Mouse (Mus musculus) forebrain, embryonic 14.5 days (tissue): Measurements from ENCODE around the gene Psenen. TPM values are rescaled to one million over a fixed set of nuclear protein-coding genes. Genes with fewer than 3 reads are reported as not detected.

ENCODE experiments used
- ATAC-seq: fragments of 200-750 bp; cut with Nextera tagmentation; 2 replicates; pipeline ENCODE4 v1.8.0; 2017; ENCODE audit warnings: mild to moderate bottlenecking, moderate library complexity
- DNase-seq: peaks from one replicate; pipeline ENCODE4 v3.0.0-alpha.2; 2015; ENCODE audit warnings: low spot score
- H3K27ac ChIP-seq: fragments of 300-500 bp; sonication (generic); 2 replicates; pipeline ENCODE4 v1.5.1; 2014; ENCODE audit warnings: low read depth, mild to moderate bottlenecking, control low read depth, low read length, moderate library complexity
- H3K27me3 ChIP-seq: fragments of 300-500 bp; sonication (generic); replicated peaks from 2 replicates; pipeline ENCODE4 v1.6.1; 2014; ENCODE audit warnings: low read length, control low read depth, mixed read lengths; ENCODE audit not compliant: control insufficient read depth, insufficient read depth
- H3K36me3 ChIP-seq: fragments of 300-500 bp; sonication (generic); 2 replicates; pipeline ENCODE4 v1.6.1; 2014; ENCODE audit warnings: low read length, control low read depth; ENCODE audit not compliant: control insufficient read depth, insufficient read depth
- H3K4me1 ChIP-seq: fragments of 300-500 bp; sonication (generic); 2 replicates; pipeline ENCODE4 v1.6.1; 2014; ENCODE audit warnings: antibody characterized with exemption, low read length, control low read depth; ENCODE audit not compliant: control insufficient read depth, insufficient read depth
- H3K4me2 ChIP-seq: fragments of 300-500 bp; sonication (generic); 2 replicates; pipeline ENCODE4 v1.6.1; 2014; ENCODE audit warnings: mild to moderate bottlenecking, control low read depth, low read length
- H3K4me3 ChIP-seq: fragments of 300-500 bp; sonication (generic); 2 replicates; pipeline ENCODE4 v1.5.1; 2014; ENCODE audit warnings: low read depth, low read length, control low read depth
- H3K9ac ChIP-seq: fragments of 300-500 bp; sonication (generic); 2 replicates; pipeline ENCODE4 v1.6.1; 2014; ENCODE audit warnings: mild to moderate bottlenecking, low read length, control low read depth, moderate library complexity
- H3K9me3 ChIP-seq: fragments of 300-500 bp; sonication (generic); replicated peaks from 2 replicates; pipeline ENCODE4 v1.6.1; 2016; ENCODE audit warnings: low read length, control low read depth, mixed read lengths; ENCODE audit not compliant: control insufficient read depth
- WGBS: fragments of 180-500 bp; shearing (Covaris S2); extraction: QIAGEN DNeasy Blood & Tissue Kit; methylation state at CpG from one replicate; pipeline ENCODE4 v1.1.7; 2014; 5-methylcytosine and 5-hydroxymethylcytosine counted together
- polyA plus RNA-seq: library from polyadenylated mRNA; unstranded; fragments of >200 nt; fragmentation: Nextera tagmentation; extraction: Ambion mirVana; gene quantifications from 2 replicates; pipeline ENCODE4 v1.2.1, GENCODE M21; 2014

The Psenen gene
- polyA plus RNA-seq, 1 experiment from 2014 or later = 143 TPM

GRCm38 (mm10) chr7:30552102-30553020, 11.1 kb downstream of the Psenen start, which contains the start of the genes Hspb6 and Proser3:
Gene Hspb6, plus strand, starts transcription at chr7:30552178.
Gene Proser3, minus strand, starts transcription at chr7:30552299.
- no peaks in the 10 kb centered on the region for H3K9me3 ChIP-seq
- peak; percentile 100 for DNase-seq
- H3K27me3 ChIP-seq = no peaks in the 10 kb centered on the region
- peak; percentile 97 for ATAC-seq
- peaks cover 43% of the 10 kb centered on the region for H3K36me3 ChIP-seq
- 1% methylated on average over 44 of the region's 44 CpGs for WGBS
- peak within 1 kb of the TSS; percentile 47 for H3K4me3 ChIP-seq
- peak within 1 kb of the TSS; percentile 88 for H3K27ac ChIP-seq
- peak within 1 kb of the TSS; percentile 59 for H3K9ac ChIP-seq
- H3K4me1 ChIP-seq = peaks cover 10% of the 10 kb centered on the region; the same call in 1 of the 2 replicates
- H3K4me2 ChIP-seq = peak within 1 kb of the TSS; percentile 77

GRCm38 (mm10) chr7:30551445-30552101, 11.9 kb downstream of the Psenen start:
- Histone ChIP-seq H3K9me3 (no peaks in the 10 kb centered on the region), H3K9ac (peak overlapping the region; percentile 56), H3K4me3 (peak overlapping the region; percentile 47), H3K27me3 (no peaks in the 10 kb centered on the region), H3K4me1 (peaks cover 10% of the 10 kb centered on the region; the same call in 1 of the 2 replicates), H3K27ac (peak overlapping the region; percentile 88), H3K36me3 (peaks cover 35% of the 10 kb centered on the region), H3K4me2 (peak overlapping the region; percentile 77)
- ATAC-seq (peak; percentile 70), DNase-seq (peak; percentile 90)
- WGBS = 3% methylated on average over 10 of the region's 10 CpGs

GRCm38 (mm10) chr7:30550603-30551002, 12.8 kb downstream of the Psenen start:
- no peak overlapping the region for H3K4me3 ChIP-seq
- no peaks in the 10 kb centered on the region for H3K27me3 ChIP-seq
- ATAC-seq (no peak), DNase-seq (no peak)
- H3K9me3 ChIP-seq = no peaks in the 10 kb centered on the region
- no peak overlapping the region for H3K27ac ChIP-seq
- peaks cover 37% of the 10 kb centered on the region for H3K36me3 ChIP-seq
- H3K9ac ChIP-seq = no peak overlapping the region
- H3K4me1 ChIP-seq = peaks cover 10% of the 10 kb centered on the region; the same call in 1 of the 2 replicates
- WGBS = 100% methylated on average over 1 of the region's 1 CpGs
- H3K4me2 ChIP-seq = no peak overlapping the region

- peaks cover 30% of the 10 kb centered on the region for H3K36me3 ChIP-seq
- no peak overlapping the region for H3K4me3 ChIP-seq
- ATAC-seq (no peak), DNase-seq (no peak)
- no peak overlapping the region for H3K9ac ChIP-seq
- no peaks in the 10 kb centered on the region for H3K27me3 ChIP-seq
- H3K27ac ChIP-seq = no peak overlapping the region
- H3K4me1 ChIP-seq = peaks cover 10% of the 10 kb centered on the region; the same call in 1 of the 2 replicates
- no peaks in the 10 kb centered on the region for H3K9me3 ChIP-seq
- no peak overlapping the region for H3K4me2 ChIP-seq
- 84% methylated on average over 2 of the region's 2 CpGs for WGBS
Observed at GRCm38 (mm10) chr7:30549880-30550279, 13.5 kb downstream of the Psenen start.

- H3K4me3 ChIP-seq = no peak overlapping the region
- WGBS = 92% methylated on average over 2 of the region's 2 CpGs
- H3K9me3 ChIP-seq = no peaks in the 10 kb centered on the region
- no peak overlapping the region for H3K27ac ChIP-seq
- no peaks in the 10 kb centered on the region for H3K4me1 ChIP-seq
- no peak overlapping the region for H3K9ac ChIP-seq
- no peak overlapping the region for H3K4me2 ChIP-seq
- ATAC-seq = no peak
- H3K36me3 ChIP-seq = peaks cover 48% of the 10 kb centered on the region
- H3K27me3 ChIP-seq = no peaks in the 10 kb centered on the region
- no peak for DNase-seq
Observed at GRCm38 (mm10) chr7:30544327-30544726, 19.1 kb downstream of the Psenen start.

GRCm38 (mm10) chr7:30540572-30540971, 22.9 kb downstream of the Psenen start:
- Histone ChIP-seq H3K27me3 (no peaks in the 10 kb centered on the region), H3K36me3 (peaks cover 34% of the 10 kb centered on the region), H3K4me3 (no peak overlapping the region), H3K27ac (no peak overlapping the region), H3K4me1 (peaks cover 3% of the 10 kb centered on the region; the same call in 1 of the 2 replicates), H3K9ac (no peak overlapping the region), H3K4me2 (no peak overlapping the region), H3K9me3 (no peaks in the 10 kb centered on the region)
- WGBS = 90% methylated on average over 7 of the region's 7 CpGs
- no peak for DNase-seq
- ATAC-seq = no peak

- WGBS = 1% methylated on average over 58 of the region's 84 CpGs
- DNase-seq = peak; percentile 100
- Histone ChIP-seq H3K27me3 (no peaks in the 10 kb centered on the region), H3K27ac (peak within 1 kb of the TSS; percentile 93), H3K4me2 (peak within 1 kb of the TSS; percentile 89), H3K36me3 (peaks cover 43% of the 10 kb centered on the region), H3K4me3 (peak within 1 kb of the TSS; percentile 83), H3K9me3 (no peaks in the 10 kb centered on the region), H3K4me1 (peaks cover 19% of the 10 kb centered on the region), H3K9ac (peak within 1 kb of the TSS; percentile 91)
- ATAC-seq = peak; percentile 93
Observed at GRCm38 (mm10) chr7:30534633-30535577, 28.5 kb downstream of the Psenen start, which contains the start of gene Arhgap33. Gene Arhgap33, minus strand, starts transcription at chr7:30535060.
